Mouse (Mus musculus): ENCODE data around the gene Tas2r144.

Tas2r144 gene

GRCm38 (mm10) chr6:42215028-42215427 lies at the start of gene Tas2r144:
Gene Tas2r144 (plus strand): TSS chr6:42215328.
- in situ Hi-C loops (cut with MboI, MseI): no loop called here

GRCm38 (mm10) chr6:42182462-42182861 lies 32.7 kb upstream of the Tas2r144 start:
- in situ Hi-C loops (cut with MboI, MseI): loop anchor here (10.0 to 25.0 kb wide), 2 partner anchors 420 to 1158 kb away; no protein-coding TSS in a partner anchor

GRCm38 (mm10) chr6:42186230-42186629 lies 28.9 kb upstream of the Tas2r144 start:
- in situ Hi-C loops (cut with MboI, MseI): loop anchor here (10.0 to 25.0 kb wide), 2 partner anchors 424 to 1161 kb away; no protein-coding TSS in a partner anchor

GRCm38 (mm10) chr6:42197710-42198109 lies 17.4 kb upstream of the Tas2r144 start:
- in situ Hi-C loops (cut with MboI, MseI): loop anchor here (25.0 kb wide), 1 partner anchor 435 kb away; no protein-coding TSS in a partner anchor

- in situ Hi-C loops (cut with MboI, MseI): loop anchor here (25.0 kb wide), 1 partner anchor 437 kb away; no protein-coding TSS in a partner anchor
Measured at GRCm38 (mm10) chr6:42199498-42199897, 15.6 kb upstream of the Tas2r144 start.

- in situ Hi-C loops (cut with MboI, MseI): no loop called here
Measured at GRCm38 (mm10) chr6:42222286-42222685, 7.2 kb downstream of the Tas2r144 start.

GRCm38 (mm10) chr6:42225046-42225445 lies 9.9 kb downstream of the Tas2r144 start:
- in situ Hi-C loops (cut with MboI, MseI): loop anchor here (25.0 kb wide), 1 partner anchor 1113 kb away; no protein-coding TSS in a partner anchor

- in situ Hi-C loops (cut with MboI, MseI): loop anchor here (25.0 kb wide), 1 partner anchor 1115 kb away; no protein-coding TSS in a partner anchor
Measured at GRCm38 (mm10) chr6:42227240-42228101, 12.3 kb downstream of the Tas2r144 start.

- in situ Hi-C loops (cut with MboI, MseI): loop anchor here (5.0 to 25.0 kb wide), 2 partner anchors 353 to 1117 kb away; no protein-coding TSS in a partner anchor
Measured at GRCm38 (mm10) chr6:42229610-42230009, 14.5 kb downstream of the Tas2r144 start.

- in situ Hi-C loops (cut with MboI, MseI): loop anchor here (5.0 to 25.0 kb wide), 2 partner anchors 351 to 1119 kb away; no protein-coding TSS in a partner anchor
Measured at GRCm38 (mm10) chr6:42231191-42231590, 16.1 kb downstream of the Tas2r144 start.

- in situ Hi-C loops (cut with MboI, MseI): loop anchor here (25.0 kb wide), 1 partner anchor 1125 kb away; no protein-coding TSS in a partner anchor
Measured at GRCm38 (mm10) chr6:42237276-42237805, 22.2 kb downstream of the Tas2r144 start.

- in situ Hi-C loops (cut with MboI, MseI): loop anchor here (25.0 kb wide), 1 partner anchor 1129 kb away; no protein-coding TSS in a partner anchor
Measured at GRCm38 (mm10) chr6:42241311-42242045, 26.4 kb downstream of the Tas2r144 start.

- in situ Hi-C loops (cut with MboI, MseI): loop anchor here (25.0 kb wide), 1 partner anchor 1134 kb away; no protein-coding TSS in a partner anchor
Measured at GRCm38 (mm10) chr6:42245711-42246353, 30.7 kb downstream of the Tas2r144 start, which contains the start of gene Gstk1. Gene Gstk1 (plus strand): TSS chr6:42245935.

GRCm38 (mm10) chr6:42247173-42247572 lies 32.0 kb downstream of the Tas2r144 start:
- in situ Hi-C loops (cut with MboI, MseI): loop anchor here (25.0 kb wide), 1 partner anchor 1135 kb away; no protein-coding TSS in a partner anchor

GRCm38 (mm10) chr6:42247981-42248380 lies 32.9 kb downstream of the Tas2r144 start:
- in situ Hi-C loops (cut with MboI, MseI): loop anchor here (25.0 kb wide), 1 partner anchor 1136 kb away; no protein-coding TSS in a partner anchor

GRCm38 (mm10) chr6:42251791-42252190 lies 36.7 kb downstream of the Tas2r144 start:
- in situ Hi-C loops (cut with MboI, MseI): loop anchor here (25.0 kb wide), 1 partner anchor 1814 kb away; the partner anchor contains the start of genes E330009J07Rik and Wee2

- in situ Hi-C loops (cut with MboI, MseI): loop anchor here (25.0 kb wide), 1 partner anchor 1816 kb away; the partner anchor contains the start of genes E330009J07Rik and Wee2
Measured at GRCm38 (mm10) chr6:42253103-42253502, 38.0 kb downstream of the Tas2r144 start.

- in situ Hi-C loops (cut with MboI, MseI): loop anchor here (25.0 kb wide), 1 partner anchor 1820 kb away; the partner anchor contains the start of genes E330009J07Rik and Wee2
Measured at GRCm38 (mm10) chr6:42257303-42257863, 42.3 kb downstream of the Tas2r144 start.

- in situ Hi-C loops (cut with MboI, MseI): loop anchor here (25.0 kb wide), 1 partner anchor 1823 kb away; the partner anchor contains the start of genes E330009J07Rik and Wee2
Measured at GRCm38 (mm10) chr6:42260430-42260829, 45.3 kb downstream of the Tas2r144 start.

Data from T-helper 2 cell (primary cell).